Mouse (Mus musculus) forebrain, embryonic 14.5 days (tissue): ENCODE data around the gene Ube2i. TPM values are rescaled to one million over a fixed set of nuclear protein-coding genes. Genes with fewer than 3 reads are reported as not detected.

ENCODE experiments used
- ATAC-seq: fragments of 200-750 bp; cut with Nextera tagmentation; 2 replicates; pipeline ENCODE4 v1.8.0; 2017; ENCODE audit warnings: mild to moderate bottlenecking, moderate library complexity
- DNase-seq: peaks from one replicate; pipeline ENCODE4 v3.0.0-alpha.2; 2015; ENCODE audit warnings: low spot score
- H3K27ac ChIP-seq: fragments of 300-500 bp; sonication (generic); 2 replicates; pipeline ENCODE4 v1.5.1; 2014; ENCODE audit warnings: low read depth, mild to moderate bottlenecking, control low read depth, low read length, moderate library complexity
- H3K27me3 ChIP-seq: fragments of 300-500 bp; sonication (generic); replicated peaks from 2 replicates; pipeline ENCODE4 v1.6.1; 2014; ENCODE audit warnings: low read length, control low read depth, mixed read lengths; ENCODE audit not compliant: control insufficient read depth, insufficient read depth
- H3K36me3 ChIP-seq: fragments of 300-500 bp; sonication (generic); 2 replicates; pipeline ENCODE4 v1.6.1; 2014; ENCODE audit warnings: low read length, control low read depth; ENCODE audit not compliant: control insufficient read depth, insufficient read depth
- H3K4me1 ChIP-seq: fragments of 300-500 bp; sonication (generic); 2 replicates; pipeline ENCODE4 v1.6.1; 2014; ENCODE audit warnings: antibody characterized with exemption, low read length, control low read depth; ENCODE audit not compliant: control insufficient read depth, insufficient read depth
- H3K4me2 ChIP-seq: fragments of 300-500 bp; sonication (generic); 2 replicates; pipeline ENCODE4 v1.6.1; 2014; ENCODE audit warnings: mild to moderate bottlenecking, control low read depth, low read length
- H3K4me3 ChIP-seq: fragments of 300-500 bp; sonication (generic); 2 replicates; pipeline ENCODE4 v1.5.1; 2014; ENCODE audit warnings: low read depth, low read length, control low read depth
- H3K9ac ChIP-seq: fragments of 300-500 bp; sonication (generic); 2 replicates; pipeline ENCODE4 v1.6.1; 2014; ENCODE audit warnings: mild to moderate bottlenecking, low read length, control low read depth, moderate library complexity
- H3K9me3 ChIP-seq: fragments of 300-500 bp; sonication (generic); replicated peaks from 2 replicates; pipeline ENCODE4 v1.6.1; 2016; ENCODE audit warnings: low read length, control low read depth, mixed read lengths; ENCODE audit not compliant: control insufficient read depth
- WGBS: fragments of 180-500 bp; shearing (Covaris S2); extraction: QIAGEN DNeasy Blood & Tissue Kit; methylation state at CpG from one replicate; pipeline ENCODE4 v1.1.7; 2014; 5-methylcytosine and 5-hydroxymethylcytosine counted together
- polyA plus RNA-seq: library from polyadenylated mRNA; unstranded; fragments of >200 nt; fragmentation: Nextera tagmentation; extraction: Ambion mirVana; gene quantifications from 2 replicates; pipeline ENCODE4 v1.2.1, GENCODE M21; 2014

Gene Ube2i
- polyA plus RNA-seq, 1 experiment from 2014 or later: 662 TPM

DNA sequence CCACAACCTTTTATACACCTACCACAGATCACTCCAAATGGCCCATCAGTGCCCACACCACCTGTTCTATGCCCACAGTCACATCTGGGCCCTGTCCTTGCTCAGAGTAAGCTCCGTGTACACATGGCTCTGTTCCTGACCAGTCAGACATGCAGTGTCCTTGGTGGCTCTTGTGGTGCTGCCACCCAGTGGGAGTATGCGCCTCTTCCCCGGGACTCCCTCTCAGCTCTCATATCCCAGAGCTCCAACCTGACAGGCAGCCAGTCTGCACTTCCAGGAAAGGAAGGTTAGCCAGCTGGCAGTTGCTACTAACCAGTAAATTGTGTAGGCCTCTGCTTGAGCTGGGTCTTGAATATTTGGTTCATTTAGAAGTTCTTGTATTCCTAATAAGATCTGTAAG is 10.0 kb downstream of the Ube2i start:
- H3K9ac ChIP-seq: no peak overlapping the region
- H3K27me3 ChIP-seq: no peaks in the 10 kb centered on the region
- ATAC-seq: no peak
- no peak overlapping the region for H3K27ac ChIP-seq
- no peak overlapping the region for H3K4me3 ChIP-seq
- no peak for DNase-seq
- H3K4me1 ChIP-seq: no peaks in the 10 kb centered on the region
- H3K9me3 ChIP-seq: no peaks in the 10 kb centered on the region
- 70% methylated on average over 3 of the region's 3 CpGs for WGBS
- H3K4me2 ChIP-seq: no peak overlapping the region
- H3K36me3 ChIP-seq: peaks cover 81% of the 10 kb centered on the region

DNA sequence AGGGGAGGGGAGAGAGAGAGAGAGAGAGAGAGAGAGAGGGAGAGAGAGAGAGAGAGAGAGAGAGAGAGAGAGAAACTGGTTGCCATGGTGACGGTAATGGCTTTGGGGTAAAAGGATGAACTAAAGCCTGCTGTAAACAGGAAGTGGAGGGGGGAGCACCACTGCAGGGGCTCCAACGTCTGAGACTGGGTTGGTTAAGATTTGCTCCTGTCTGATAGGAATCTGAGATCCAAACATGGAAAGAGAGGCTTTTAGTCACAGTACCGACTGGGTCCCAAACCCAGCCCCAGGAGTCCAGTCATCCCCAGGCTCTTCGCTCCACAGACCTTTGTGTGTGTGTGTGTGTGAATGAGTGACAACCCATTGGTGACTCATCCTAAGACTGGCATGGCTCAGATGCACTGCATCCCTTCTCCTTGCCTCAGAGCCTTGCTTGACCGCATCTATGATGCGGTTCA is 16.6 kb downstream of the Ube2i start:
- WGBS: 59% methylated on average over 6 of the region's 6 CpGs
- peaks cover 28% of the 10 kb centered on the region for H3K36me3 ChIP-seq
- H3K4me2 ChIP-seq: no peak overlapping the region
- no peaks in the 10 kb centered on the region for H3K9me3 ChIP-seq
- H3K27ac ChIP-seq: no peak overlapping the region
- no peak overlapping the region for H3K9ac ChIP-seq
- no peak for ATAC-seq
- no peak for DNase-seq
- peaks cover 8% of the 10 kb centered on the region for H3K27me3 ChIP-seq
- H3K4me1 ChIP-seq: peaks cover 10% of the 10 kb centered on the region
- no peak overlapping the region for H3K4me3 ChIP-seq

DNA sequence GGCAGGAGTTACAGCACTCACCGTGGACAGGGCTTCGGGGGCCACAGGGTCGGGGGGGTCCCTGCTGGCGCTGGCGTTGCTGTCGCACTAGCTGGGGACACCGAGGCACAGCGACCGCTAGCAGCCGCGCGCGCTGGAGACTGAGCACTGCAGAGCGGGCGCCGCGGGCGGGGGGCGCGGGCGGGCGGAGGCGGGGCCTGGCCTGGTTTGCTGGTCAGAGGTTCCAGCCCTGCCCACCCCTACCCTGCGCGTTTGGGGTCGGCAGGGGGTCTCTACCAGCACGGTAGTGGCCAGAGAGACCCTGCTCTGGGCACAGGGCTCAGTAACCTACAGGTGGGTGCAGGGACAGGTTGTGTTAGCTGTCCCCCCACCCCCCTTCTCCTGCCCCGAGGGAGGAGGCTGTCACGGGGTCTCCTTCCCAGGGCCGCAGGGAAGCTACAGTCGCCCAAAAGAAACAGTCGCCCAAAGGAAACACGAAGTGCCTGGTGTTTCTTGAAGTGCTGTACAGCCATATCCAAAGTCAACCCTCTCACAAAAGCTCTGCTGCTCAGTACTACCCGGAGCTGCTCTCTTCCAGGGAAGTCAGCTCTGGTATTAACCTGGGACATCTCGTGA is 18.2 kb downstream of the Ube2i start, which contains the start of gene Baiap3:
Gene Baiap3 (minus strand): TSS at position 225 of the 615 bp plus-strand sequence.
- peak within 1 kb of the TSS; percentile 17 for H3K4me3 ChIP-seq
- H3K9me3 ChIP-seq: no peaks in the 10 kb centered on the region
- peak within 1 kb of the TSS; percentile 40 for H3K9ac ChIP-seq
- DNase-seq (no peak), ATAC-seq (peak; percentile 24; the same call in 1 of the 2 replicates)
- peaks cover 12% of the 10 kb centered on the region for H3K4me1 ChIP-seq
- peaks cover 22% of the 10 kb centered on the region for H3K36me3 ChIP-seq
- peak within 1 kb of the TSS; percentile 52 for H3K4me2 ChIP-seq
- 5% methylated on average over 35 of the region's 35 CpGs for WGBS
- no peak within 1 kb of the TSS for H3K27ac ChIP-seq
- peaks cover 8% of the 10 kb centered on the region for H3K27me3 ChIP-seq

DNA sequence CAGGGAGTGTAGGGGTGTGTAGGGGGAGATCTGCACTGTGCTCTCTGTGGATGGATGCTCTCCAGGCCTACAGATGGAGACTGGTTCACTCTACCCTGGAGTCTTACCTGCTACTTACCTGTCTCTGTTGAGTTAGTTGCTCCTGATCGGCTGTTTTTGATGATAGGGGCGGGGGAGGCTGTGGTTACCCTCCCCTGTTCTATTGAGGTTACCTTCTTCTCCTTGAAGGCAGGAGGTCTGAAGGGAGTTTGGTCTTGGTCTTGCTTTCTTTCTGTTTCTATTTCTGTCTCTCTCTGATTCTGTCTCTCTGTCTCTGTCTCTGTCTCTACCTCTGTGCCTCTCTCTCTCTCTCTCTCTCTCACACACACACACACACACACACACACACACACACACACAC is 19.3 kb downstream of the Ube2i start:
- DNase-seq: no peak
- 68% methylated on average over 2 of the region's 2 CpGs for WGBS
- Histone ChIP-seq H3K4me3 (no peak overlapping the region), H3K9ac (no peak overlapping the region), H3K27me3 (peaks cover 8% of the 10 kb centered on the region), H3K36me3 (peaks cover 20% of the 10 kb centered on the region), H3K4me1 (peaks cover 12% of the 10 kb centered on the region), H3K4me2 (no peak overlapping the region), H3K27ac (no peak overlapping the region), H3K9me3 (no peaks in the 10 kb centered on the region)
- no peak for ATAC-seq

DNA sequence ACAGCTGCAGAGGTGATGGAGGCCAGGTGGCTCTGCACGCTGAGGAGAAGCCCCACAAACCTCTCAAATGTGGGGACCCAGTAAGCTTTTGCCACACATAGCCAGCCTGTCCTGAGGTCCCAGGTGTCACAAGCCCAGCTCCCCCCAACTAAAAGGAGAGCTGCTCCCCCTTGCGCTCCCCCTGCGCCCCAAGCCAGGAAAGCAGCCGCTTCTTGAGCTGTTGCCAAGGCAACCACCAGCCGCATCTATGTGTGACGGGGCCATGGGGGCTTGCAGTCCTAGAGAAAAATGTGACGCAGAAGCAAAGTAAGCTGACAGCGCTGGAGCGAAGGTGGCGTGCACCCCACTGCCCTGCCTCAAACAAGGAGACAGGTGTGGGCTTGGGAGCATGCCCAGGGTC is 20.7 kb downstream of the Ube2i start:
- 22% methylated on average over 10 of the region's 10 CpGs for WGBS

DNA sequence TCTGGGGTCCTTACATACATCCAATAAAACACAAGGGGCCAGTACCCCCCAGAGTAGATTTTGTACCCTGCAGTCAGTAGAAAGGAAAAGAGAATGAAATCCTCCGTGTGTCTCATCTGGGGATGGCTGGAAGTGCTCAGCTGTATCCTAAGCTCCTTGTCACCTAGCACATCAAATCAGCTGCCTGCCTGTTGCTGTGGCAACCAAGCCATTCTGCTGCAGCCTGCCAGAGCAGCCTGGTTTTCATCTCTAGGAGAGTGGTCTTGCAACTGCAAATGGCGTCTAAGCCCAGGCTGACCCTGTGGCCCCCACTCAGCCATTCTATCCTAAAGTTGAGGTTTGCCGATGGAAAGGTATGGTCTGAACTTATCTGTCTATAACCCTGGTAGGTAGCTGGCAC is 21.8 kb downstream of the Ube2i start:
- ATAC-seq (peak; percentile 42; the same call in 1 of the 2 replicates), DNase-seq (peak; percentile 68)
- Histone ChIP-seq H3K4me3 (no peak overlapping the region), H3K36me3 (no peaks in the 10 kb centered on the region), H3K9ac (no peak overlapping the region), H3K4me1 (peaks cover 12% of the 10 kb centered on the region), H3K27ac (peak overlapping the region; percentile 49), H3K27me3 (peaks cover 8% of the 10 kb centered on the region), H3K4me2 (no peak overlapping the region), H3K9me3 (no peaks in the 10 kb centered on the region)
- WGBS: 25% methylated on average over 3 of the region's 3 CpGs

More for the DNA sequence above, 20.7 kb downstream of the Ube2i start:
- H3K9me3 ChIP-seq: no peaks in the 10 kb centered on the region
- no peak overlapping the region for H3K4me3 ChIP-seq
- 0 out of 2 replicates have a peak overlapping the region, but pooled peaks have one; percentile 49 for H3K27ac ChIP-seq
- H3K36me3 ChIP-seq: peaks cover 6% of the 10 kb centered on the region; the same call in 1 of the 2 replicates
- peaks cover 12% of the 10 kb centered on the region for H3K4me1 ChIP-seq
- peak overlapping the region; percentile 12; the same call in 1 of the 2 replicates for H3K4me2 ChIP-seq
- peaks cover 8% of the 10 kb centered on the region for H3K27me3 ChIP-seq
- 0 out of 2 replicates have a peak overlapping the region, but pooled peaks have one; percentile 32 for H3K9ac ChIP-seq
- DNase-seq: peak; percentile 67
- no peak for ATAC-seq

DNA sequence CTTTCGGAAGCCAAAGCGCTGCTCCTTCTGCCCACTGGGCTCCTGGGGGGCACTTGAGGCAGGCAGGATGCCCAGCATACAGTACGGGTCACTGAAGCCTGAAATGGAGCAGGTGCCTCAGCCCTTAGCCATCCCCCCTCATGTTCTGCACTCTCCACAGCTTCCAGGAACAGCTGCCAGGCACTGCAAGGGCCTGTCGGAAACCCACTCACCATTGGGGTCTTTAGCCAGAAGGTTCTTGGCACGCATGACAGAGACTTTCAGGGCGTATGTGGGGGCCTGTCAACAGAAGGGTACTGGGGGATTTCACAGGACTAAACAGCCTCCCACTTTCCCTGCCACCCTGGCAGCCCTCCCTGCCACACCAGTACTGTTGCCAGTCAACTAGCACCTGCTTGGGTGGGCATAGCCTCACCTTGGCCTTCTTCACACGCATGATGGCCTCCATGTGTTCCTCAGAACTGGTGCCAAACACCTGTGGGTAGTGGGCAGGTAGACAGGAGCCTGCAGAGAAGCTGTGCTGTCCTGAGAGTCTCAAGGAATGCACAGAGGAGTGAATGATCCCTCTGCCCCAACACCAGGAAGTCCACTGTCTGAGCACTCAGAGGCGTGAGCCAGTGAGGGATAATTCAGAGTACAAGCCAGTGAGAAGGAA is 24.1 kb downstream of the Ube2i start:
- Histone ChIP-seq H3K9me3 (no peaks in the 10 kb centered on the region), H3K9ac (no peak overlapping the region), H3K4me1 (0 out of 2 replicates have a peak, but pooled peaks cover 5% of the 10 kb centered on the region), H3K27me3 (no peaks in the 10 kb centered on the region; the same call in 1 of the 2 replicates), H3K4me2 (no peak overlapping the region), H3K36me3 (peaks cover 6% of the 10 kb centered on the region; the same call in 1 of the 2 replicates), H3K27ac (no peak overlapping the region), H3K4me3 (no peak overlapping the region)
- 72% methylated on average over 8 of the region's 8 CpGs for WGBS
- ATAC-seq (no peak), DNase-seq (no peak)

DNA sequence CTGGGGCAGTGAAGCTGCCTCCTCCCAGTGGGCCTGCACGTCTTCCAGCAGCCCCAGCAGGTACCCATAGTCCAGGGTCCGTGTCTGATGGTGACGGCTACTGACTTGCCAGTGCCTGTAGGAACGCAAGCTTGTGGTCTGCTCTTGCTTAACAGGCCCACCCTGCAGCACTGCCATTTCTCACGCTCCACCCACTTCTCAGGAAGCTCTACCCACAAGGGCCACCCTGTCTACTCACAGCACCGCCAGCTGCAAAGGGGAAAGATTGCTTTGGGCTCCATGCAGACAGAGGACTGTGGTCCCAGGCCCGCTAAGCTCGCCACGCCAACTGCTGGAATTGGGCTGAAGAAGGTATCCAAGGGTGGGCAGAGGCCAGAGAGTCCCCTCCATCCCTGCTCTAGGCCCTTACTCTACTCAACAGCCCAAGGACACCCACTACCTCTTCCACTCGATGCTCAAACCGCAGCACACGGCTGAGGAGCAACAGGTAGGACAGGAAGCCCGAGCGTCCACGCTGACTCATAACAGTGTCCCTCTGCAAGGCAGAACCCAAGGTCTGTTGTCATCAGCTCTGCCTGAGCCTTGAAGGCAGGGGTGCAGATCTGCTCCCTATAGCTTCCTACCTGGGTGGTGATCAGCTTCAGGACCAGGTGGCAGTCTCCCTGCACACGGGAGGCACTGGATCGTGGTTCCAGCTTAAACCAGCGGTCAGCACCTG is 26.2 kb downstream of the Ube2i start:
- no peak overlapping the region for H3K4me2 ChIP-seq
- 81% methylated on average over 18 of the region's 18 CpGs for WGBS
- DNase-seq: no peak
- peaks cover 26% of the 10 kb centered on the region for H3K36me3 ChIP-seq
- H3K9me3 ChIP-seq: no peaks in the 10 kb centered on the region
- no peak overlapping the region for H3K27ac ChIP-seq
- H3K27me3 ChIP-seq: no peaks in the 10 kb centered on the region
- no peak for ATAC-seq
- H3K9ac ChIP-seq: no peak overlapping the region
- H3K4me1 ChIP-seq: 0 out of 2 replicates have a peak, but pooled peaks cover 5% of the 10 kb centered on the region
- H3K4me3 ChIP-seq: no peak overlapping the region
